Mouse (Mus musculus): Measurements from ENCODE around the gene Sumo3. TPM values are rescaled to one million over a fixed set of nuclear protein-coding genes. Genes with fewer than 3 reads are reported as not detected.
A peak's percentile ranks its signal among the peaks of the same experiment; 100 is the strongest.

Sumo3 gene
- polyA plus RNA-seq (2012; fragmentation: generic; extraction: Trizol), result 152 TPM
- long read RNA-seq, experiment 1, transcript Sumo3-201 (4 exons, 2,630 nt), result major isoform, 153 of 182 reads
- long read RNA-seq, experiment 1, transcript Sumo3-202 (4 exons, 1,874 nt), result minor isoform, 8 of 182 reads
- long read RNA-seq, experiment 1, partial matches to known transcripts, result 9 of 182 reads
- long read RNA-seq, experiment 1, other reads (novel, unspliced or antisense), result 8 of 182 reads
- long read RNA-seq, experiment 2, transcript Sumo3-204 (4 exons, 487 nt), result minor isoform, 9 of 703 reads
- long read RNA-seq, experiment 2, transcript Sumo3-201 (4 exons, 2,630 nt), result major isoform, 642 of 703 reads
- long read RNA-seq, experiment 2, transcript Sumo3-205 (5 exons, 1,005 nt), result minor isoform, 10 of 703 reads
- long read RNA-seq, experiment 2, transcript Sumo3-202 (4 exons, 1,874 nt), result minor isoform, 29 of 703 reads
- long read RNA-seq, experiment 2, partial matches to known transcripts, result 3 of 703 reads
- long read RNA-seq, experiment 2, other reads (novel, unspliced or antisense), result 10 of 703 reads

DNA sequence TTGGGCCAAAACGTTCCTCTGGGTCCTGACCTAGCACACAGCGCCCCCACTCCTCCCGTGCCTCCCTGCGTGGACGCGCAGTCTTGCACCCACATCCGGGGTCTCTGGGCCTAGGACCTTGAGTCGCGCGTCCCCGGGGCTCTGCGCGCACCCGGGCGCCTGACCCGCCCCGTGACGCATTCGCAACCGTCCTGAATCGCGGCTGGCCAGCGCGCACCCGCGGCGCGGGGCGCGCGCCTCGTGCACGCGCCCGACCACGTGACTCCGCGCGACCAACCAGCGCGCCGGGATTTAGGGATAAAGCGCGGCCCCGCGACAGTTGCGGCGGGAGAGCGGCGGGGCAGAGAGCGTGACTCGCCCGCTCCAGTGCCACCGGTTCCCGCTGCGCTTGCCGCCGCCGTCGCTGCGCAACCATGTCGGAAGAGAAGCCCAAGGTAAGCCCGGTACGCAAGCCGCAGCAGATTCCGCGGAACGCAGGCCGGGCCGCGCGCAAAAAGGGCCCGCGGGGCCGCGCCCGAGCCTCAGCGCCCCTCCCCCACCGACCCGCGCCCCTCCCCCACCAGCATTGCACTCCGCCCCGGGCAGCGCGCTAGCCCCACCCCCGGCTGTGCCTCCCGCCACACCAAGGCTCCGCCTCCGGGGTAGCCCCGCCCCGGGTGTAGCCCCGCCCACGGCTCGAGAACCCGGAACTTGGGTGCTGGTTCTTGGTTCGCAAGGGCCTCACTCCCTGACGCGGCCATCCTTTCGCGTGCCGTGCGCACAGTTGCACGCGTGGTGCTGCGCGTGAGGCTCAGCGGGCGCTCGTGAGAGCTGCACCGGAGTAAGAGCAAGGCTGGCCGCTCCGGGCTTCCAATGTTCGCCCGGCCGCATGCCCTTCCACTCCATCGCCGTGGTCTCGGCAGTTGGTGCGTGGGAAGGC, at the start of gene Sumo3, which contains the start of gene Gm49325:
Gene Sumo3, plus strand, starts transcription at position 190 of the 919 bp plus-strand sequence.
Gene Gm49325, plus strand, starts transcription at position 290 of the 919 bp plus-strand sequence.
- no peaks in the 10 kb centered on the region for H3K27me3 ChIP-seq (ENCODE audit: control insufficient read depth, insufficient read depth, insufficient read length)
- TF ChIP-seq FOSL1 (IDR thresholded peaks at IDR 0.05; ENCODE audit: insufficient read depth, low read length, poor library complexity, severe bottlenecking), result no peak
- peak; percentile 94 for TF ChIP-seq MAX (IDR thresholded peaks at IDR 0.05)
- peak; percentile 85 for TF ChIP-seq USF1 (IDR thresholded peaks at IDR 0.05; ENCODE audit: low read depth)
- no peak for TF ChIP-seq MYOD1 (IDR thresholded peaks at IDR 0.05; ENCODE audit: control insufficient read depth, insufficient read length, low read depth)

DNA sequence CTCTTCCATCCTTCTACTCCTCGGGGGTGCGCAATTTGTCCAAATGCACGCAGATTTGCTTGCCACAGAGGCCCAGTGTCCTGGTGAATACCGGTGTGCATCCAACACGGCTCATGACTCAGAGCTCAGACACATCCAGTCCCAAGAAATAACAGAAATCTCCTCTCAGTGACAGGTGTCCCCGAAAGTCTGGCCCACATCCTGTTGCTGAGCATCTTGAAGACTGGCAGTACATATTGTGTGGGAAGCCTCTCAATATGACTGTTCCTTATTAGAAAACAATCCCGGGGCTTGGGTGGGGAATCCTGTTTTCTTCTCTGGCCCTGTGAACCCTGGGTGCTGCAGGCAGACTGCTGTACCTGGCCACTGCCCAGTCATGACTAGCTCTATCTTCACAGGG, 49.3 kb upstream of the Sumo3 start:
- no peak overlapping the region for H3ac ChIP-seq (ENCODE audit: control insufficient read depth, insufficient read length, low read depth)
- no peaks in the 10 kb centered on the region for H3K79me3 ChIP-seq (ENCODE audit: low read depth)
- H3K36me3 ChIP-seq (ENCODE audit: control insufficient read depth, insufficient read depth), result no peaks in the 10 kb centered on the region
- peak; percentile 33 for TF ChIP-seq MYOD1 (IDR thresholded peaks at IDR 0.05; ENCODE audit: control insufficient read depth, insufficient read length, low read depth)
- TF ChIP-seq FOSL1 (IDR thresholded peaks at IDR 0.05; ENCODE audit: insufficient read depth, low read length, poor library complexity, severe bottlenecking), result no peak
- H3K79me2 ChIP-seq (ENCODE audit: control insufficient read depth, insufficient read depth), result no peaks in the 10 kb centered on the region
- no peaks in the 10 kb centered on the region for H3K27me3 ChIP-seq (ENCODE audit: control insufficient read depth, insufficient read depth, insufficient read length)
- no peak overlapping the region for H3K4me3 ChIP-seq (ENCODE audit: insufficient read depth, poor library complexity, severe bottlenecking)

More for the DNA sequence above, at the start of gene Sumo3, which contains the start of gene Gm49325:
- peaks cover 45% of the 10 kb centered on the region for H3K79me2 ChIP-seq (ENCODE audit: control insufficient read depth, insufficient read depth)
- peaks cover 26% of the 10 kb centered on the region for H3K79me3 ChIP-seq (ENCODE audit: low read depth)
- H3K36me3 ChIP-seq (ENCODE audit: control insufficient read depth, insufficient read depth), result peaks cover 21% of the 10 kb centered on the region
- H3K4me3 ChIP-seq (ENCODE audit: insufficient read depth, poor library complexity, severe bottlenecking), result peak within 1 kb of the TSS; percentile 89
- H3ac ChIP-seq (ENCODE audit: control insufficient read depth, insufficient read length, low read depth), result peak within 1 kb of the TSS; percentile 81

DNA sequence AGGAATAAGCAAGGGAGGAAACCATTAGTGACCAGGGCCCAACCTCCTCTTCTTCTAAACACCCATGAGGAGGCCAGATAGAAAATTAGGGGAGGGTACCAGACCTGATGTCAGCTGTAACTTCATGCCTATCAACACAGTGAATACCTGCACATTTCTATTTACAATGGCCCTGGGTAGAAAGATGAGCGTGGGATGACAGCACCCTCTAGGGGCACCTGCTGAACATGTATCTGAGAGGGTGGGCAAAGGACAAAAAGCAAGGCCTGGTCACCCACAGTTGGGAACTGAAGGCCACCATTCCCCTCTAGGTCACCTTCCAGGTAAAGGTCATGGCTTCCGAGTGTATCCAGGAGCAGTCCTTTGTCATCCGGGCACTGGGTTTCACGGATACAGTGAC, 48.3 kb upstream of the Sumo3 start:
- H3K79me3 ChIP-seq (ENCODE audit: low read depth), result no peaks in the 10 kb centered on the region
- TF ChIP-seq MAX (IDR thresholded peaks at IDR 0.05) (no peak), CTCF (IDR thresholded peaks at IDR 0.05; ENCODE audit: control insufficient read depth, insufficient read depth, insufficient read length) (peak; percentile 9), MYOD1 (IDR thresholded peaks at IDR 0.05; ENCODE audit: control insufficient read depth, insufficient read length, low read depth) (no peak)
- H3K36me3 ChIP-seq (ENCODE audit: control insufficient read depth, insufficient read depth), result no peaks in the 10 kb centered on the region
- no peak overlapping the region for H3ac ChIP-seq (ENCODE audit: control insufficient read depth, insufficient read length, low read depth)
- no peaks in the 10 kb centered on the region for H3K79me2 ChIP-seq (ENCODE audit: control insufficient read depth, insufficient read depth)
- H3K4me3 ChIP-seq (ENCODE audit: insufficient read depth, poor library complexity, severe bottlenecking), result no peak overlapping the region
- H3K27me3 ChIP-seq (ENCODE audit: control insufficient read depth, insufficient read depth, insufficient read length), result no peaks in the 10 kb centered on the region

GRCm38 (mm10) chr10:77560090-77560489, 45.8 kb upstream of the Sumo3 start:
- Histone ChIP-seq H3K36me3 (ENCODE audit: control insufficient read depth, insufficient read depth) (no peaks in the 10 kb centered on the region), H3K4me3 (ENCODE audit: insufficient read depth, poor library complexity, severe bottlenecking) (no peak overlapping the region), H3K27me3 (ENCODE audit: control insufficient read depth, insufficient read depth, insufficient read length) (no peaks in the 10 kb centered on the region), H3K79me3 (ENCODE audit: low read depth) (no peaks in the 10 kb centered on the region), H3K79me2 (ENCODE audit: control insufficient read depth, insufficient read depth) (no peaks in the 10 kb centered on the region), H3ac (ENCODE audit: control insufficient read depth, insufficient read length, low read depth) (no peak overlapping the region)
- no peak for TF ChIP-seq CTCF (IDR thresholded peaks at IDR 0.05; ENCODE audit: control insufficient read depth, insufficient read depth, insufficient read length)
- no peak for TF ChIP-seq MYOD1 (IDR thresholded peaks at IDR 0.05; ENCODE audit: control insufficient read depth, insufficient read length, low read depth)
- no peak for TF ChIP-seq USF1 (IDR thresholded peaks at IDR 0.05; ENCODE audit: low read depth)
- no peak for TF ChIP-seq FOSL1 (IDR thresholded peaks at IDR 0.05; ENCODE audit: insufficient read depth, low read length, poor library complexity, severe bottlenecking)
- no peak for TF ChIP-seq CEBPB (IDR thresholded peaks at IDR 0.05; ENCODE audit: low read depth)
- TF ChIP-seq MAX (IDR thresholded peaks at IDR 0.05), result no peak
- no peak for TF ChIP-seq MYOG (IDR thresholded peaks at IDR 0.05; ENCODE audit: control insufficient read depth, extremely low read depth, insufficient read length)

DNA sequence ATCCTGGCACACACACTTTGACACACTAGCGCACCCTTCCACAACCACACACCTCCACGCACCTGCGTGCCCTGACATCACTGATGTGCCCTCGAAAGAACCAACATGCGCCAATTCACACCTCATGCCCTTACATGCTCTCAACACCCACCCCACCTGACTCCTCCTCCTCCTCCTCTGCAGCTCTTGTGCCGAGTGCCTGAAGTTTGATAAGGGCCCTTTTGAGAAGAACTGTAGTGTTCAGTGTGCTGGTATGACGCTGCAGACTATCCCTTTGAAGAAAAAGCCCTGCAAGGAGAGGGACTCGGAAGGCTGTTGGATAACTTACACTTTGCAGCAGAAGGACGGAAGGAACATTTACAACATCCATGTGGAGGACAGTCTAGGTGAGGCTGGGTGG, 45.1 kb upstream of the Sumo3 start:
- TF ChIP-seq USF1 (IDR thresholded peaks at IDR 0.05; ENCODE audit: low read depth) (no peak), MYOD1 (IDR thresholded peaks at IDR 0.05; ENCODE audit: control insufficient read depth, insufficient read length, low read depth) (no peak), MYOG (IDR thresholded peaks at IDR 0.05; ENCODE audit: control insufficient read depth, extremely low read depth, insufficient read length) (no peak), FOSL1 (IDR thresholded peaks at IDR 0.05; ENCODE audit: insufficient read depth, low read length, poor library complexity, severe bottlenecking) (no peak), CEBPB (IDR thresholded peaks at IDR 0.05; ENCODE audit: low read depth) (no peak), MAX (IDR thresholded peaks at IDR 0.05) (no peak), CTCF (IDR thresholded peaks at IDR 0.05; ENCODE audit: control insufficient read depth, insufficient read depth, insufficient read length) (no peak)
- no peaks in the 10 kb centered on the region for H3K79me2 ChIP-seq (ENCODE audit: control insufficient read depth, insufficient read depth)
- no peaks in the 10 kb centered on the region for H3K79me3 ChIP-seq (ENCODE audit: low read depth)
- H3ac ChIP-seq (ENCODE audit: control insufficient read depth, insufficient read length, low read depth), result no peak overlapping the region
- H3K27me3 ChIP-seq (ENCODE audit: control insufficient read depth, insufficient read depth, insufficient read length), result no peaks in the 10 kb centered on the region
- H3K4me3 ChIP-seq (ENCODE audit: insufficient read depth, poor library complexity, severe bottlenecking), result no peak overlapping the region
- no peaks in the 10 kb centered on the region for H3K36me3 ChIP-seq (ENCODE audit: control insufficient read depth, insufficient read depth)
